Mouse (Mus musculus): ENCODE data around the gene Adgrb3. TPM values are rescaled to one million over a fixed set of nuclear protein-coding genes. Genes with fewer than 3 reads are reported as not detected.

The Adgrb3 gene
- polyA plus RNA-seq, 1 experiment: not detected

DNA sequence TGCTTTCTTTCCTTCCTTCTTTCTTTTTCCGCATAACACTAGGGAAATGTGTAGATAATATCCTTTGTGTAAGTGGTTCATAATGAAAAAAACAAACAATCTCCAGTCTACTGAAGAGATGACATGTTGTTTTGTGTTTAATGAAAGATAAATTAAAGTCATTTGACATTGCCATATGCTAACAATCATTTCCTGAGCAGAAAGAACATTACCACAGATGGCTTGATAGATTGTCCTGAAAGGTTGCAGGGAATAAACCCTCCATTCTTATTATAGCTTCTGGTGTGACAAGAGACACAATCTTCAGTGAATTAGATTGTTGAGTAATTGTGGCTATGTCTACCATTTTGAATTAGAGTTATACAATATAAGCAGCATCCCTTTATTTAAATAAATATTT lies 247.8 kb downstream of the Adgrb3 start:
- no peaks in the 10 kb centered on the region for H3K4me1 ChIP-seq (ENCODE audit: control insufficient read depth, insufficient read depth, low read length)
- 86% methylated on average over 1 of the region's 1 CpGs for WGBS
- H3K4me3 ChIP-seq (ENCODE audit: insufficient read depth, low read depth, low read length): no peak overlapping the region
- TF ChIP-seq CTCF (IDR thresholded peaks at IDR 0.05; ENCODE audit: insufficient read depth, low read depth, low read length): no peak
- no peak for TF ChIP-seq POLR2A (IDR thresholded peaks at IDR 0.05; ENCODE audit: insufficient read depth, low read depth, low read length)
- H3K27ac ChIP-seq (ENCODE audit: insufficient read depth, low read depth, low read length): no peak overlapping the region

DNA sequence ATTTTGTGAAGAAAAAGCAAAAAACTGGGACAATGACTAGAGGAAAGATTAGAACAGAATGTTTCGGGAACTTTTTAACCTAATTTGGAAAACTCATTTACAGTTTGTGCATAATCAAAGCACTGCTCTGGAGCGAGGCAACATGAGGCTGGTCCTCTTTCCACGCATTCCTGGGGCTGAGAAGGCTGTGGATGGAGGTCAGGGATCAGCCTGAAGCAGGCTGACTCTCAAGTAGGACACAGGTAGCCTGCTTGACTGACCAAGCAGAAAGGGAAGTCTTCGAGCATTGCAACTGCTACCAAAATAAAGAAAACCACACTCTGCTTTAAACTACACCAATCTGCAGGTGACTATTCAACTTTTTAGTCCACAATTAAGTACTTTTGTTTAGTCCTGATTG lies 251.7 kb downstream of the Adgrb3 start:
- Histone ChIP-seq H3K4me3 (ENCODE audit: insufficient read depth, low read depth, low read length) (no peak overlapping the region), H3K27ac (ENCODE audit: insufficient read depth, low read depth, low read length) (no peak overlapping the region), H3K4me1 (ENCODE audit: control insufficient read depth, insufficient read depth, low read length) (no peaks in the 10 kb centered on the region)
- 73% methylated on average over 4 of the region's 4 CpGs for whole genome bisulfite sequencing
- TF ChIP-seq POLR2A (IDR thresholded peaks at IDR 0.05; ENCODE audit: insufficient read depth, low read depth, low read length) (no peak), CTCF (IDR thresholded peaks at IDR 0.05; ENCODE audit: insufficient read depth, low read depth, low read length) (no peak)

- WGBS: 90% methylated on average over 6 of the region's 6 CpGs
- TF ChIP-seq CTCF (IDR thresholded peaks at IDR 0.05; ENCODE audit: insufficient read depth, low read depth, low read length): no peak
- no peak for TF ChIP-seq POLR2A (IDR thresholded peaks at IDR 0.05; ENCODE audit: insufficient read depth, low read depth, low read length)
- Histone ChIP-seq H3K27ac (ENCODE audit: insufficient read depth, low read depth, low read length) (no peak overlapping the region), H3K4me1 (ENCODE audit: control insufficient read depth, insufficient read depth, low read length) (no peaks in the 10 kb centered on the region), H3K4me3 (ENCODE audit: insufficient read depth, low read depth, low read length) (no peak overlapping the region)
Observed at GRCm38 (mm10) chr1:25576598-25576997, 252.9 kb downstream of the Adgrb3 start.

- TF ChIP-seq POLR2A (IDR thresholded peaks at IDR 0.05; ENCODE audit: insufficient read depth, low read depth, low read length) (no peak), CTCF (IDR thresholded peaks at IDR 0.05; ENCODE audit: insufficient read depth, low read depth, low read length) (no peak)
- Histone ChIP-seq H3K27ac (ENCODE audit: insufficient read depth, low read depth, low read length) (no peak overlapping the region), H3K4me3 (ENCODE audit: insufficient read depth, low read depth, low read length) (no peak overlapping the region), H3K4me1 (ENCODE audit: control insufficient read depth, insufficient read depth, low read length) (no peaks in the 10 kb centered on the region)
- 100% methylated on average over 1 of the region's 1 CpGs for WGBS
Observed at GRCm38 (mm10) chr1:25568096-25568495, 261.4 kb downstream of the Adgrb3 start.

DNA sequence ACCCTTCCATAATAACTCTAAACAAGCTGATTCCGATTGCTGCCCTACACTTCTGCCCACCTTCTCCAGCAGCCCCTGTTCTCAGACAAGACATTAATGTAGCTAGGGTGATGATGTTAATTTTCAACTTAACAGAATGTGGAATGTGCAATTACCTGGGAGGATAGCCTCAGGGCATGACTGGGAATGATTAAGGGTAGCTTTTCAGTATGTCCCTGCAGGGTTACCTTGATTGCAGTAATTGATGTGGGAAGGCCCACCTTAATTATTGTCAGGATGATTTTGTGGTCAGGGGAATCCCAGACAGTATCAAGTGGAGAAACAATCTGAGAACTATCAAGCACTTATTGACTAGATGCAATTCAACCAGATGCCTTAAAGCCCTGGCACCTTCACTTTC lies 283.4 kb downstream of the Adgrb3 start:
- 90% methylated on average over 1 of the region's 1 CpGs for WGBS

DNA sequence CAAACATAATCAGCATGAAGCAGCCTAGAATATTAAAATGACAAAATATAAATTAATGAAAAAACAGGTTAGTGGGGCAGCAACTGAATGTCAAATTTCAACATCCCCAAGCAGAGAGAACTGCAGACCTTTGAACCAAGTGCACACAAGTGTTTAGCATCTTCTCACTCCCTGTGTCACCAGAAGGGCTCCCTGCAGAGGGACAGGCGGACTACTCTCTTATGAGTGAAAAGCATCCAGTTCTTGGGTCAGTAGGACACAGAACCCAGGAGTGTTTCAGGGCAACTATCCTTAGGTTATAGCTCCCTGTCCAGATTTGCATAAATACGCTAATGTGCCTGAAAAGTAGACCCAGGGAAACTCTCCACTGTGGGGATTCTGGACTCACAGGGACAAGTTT lies 285.6 kb downstream of the Adgrb3 start:
- Histone ChIP-seq H3K27ac (ENCODE audit: insufficient read depth, low read depth, low read length) (no peak overlapping the region), H3K4me3 (ENCODE audit: insufficient read depth, low read depth, low read length) (no peak overlapping the region), H3K4me1 (ENCODE audit: control insufficient read depth, insufficient read depth, low read length) (peaks cover 2% of the 10 kb centered on the region; the same call in 1 of the 2 replicates)
- WGBS: 90% methylated on average over 2 of the region's 2 CpGs
- TF ChIP-seq POLR2A (IDR thresholded peaks at IDR 0.05; ENCODE audit: insufficient read depth, low read depth, low read length) (no peak), CTCF (IDR thresholded peaks at IDR 0.05; ENCODE audit: insufficient read depth, low read depth, low read length) (no peak)

More for the DNA sequence above, 283.4 kb downstream of the Adgrb3 start:
- no peak for TF ChIP-seq POLR2A (IDR thresholded peaks at IDR 0.05; ENCODE audit: insufficient read depth, low read depth, low read length)
- TF ChIP-seq CTCF (IDR thresholded peaks at IDR 0.05; ENCODE audit: insufficient read depth, low read depth, low read length): no peak
- Histone ChIP-seq H3K27ac (ENCODE audit: insufficient read depth, low read depth, low read length) (no peak overlapping the region), H3K4me3 (ENCODE audit: insufficient read depth, low read depth, low read length) (no peak overlapping the region), H3K4me1 (ENCODE audit: control insufficient read depth, insufficient read depth, low read length) (peaks cover 2% of the 10 kb centered on the region; the same call in 1 of the 2 replicates)

DNA sequence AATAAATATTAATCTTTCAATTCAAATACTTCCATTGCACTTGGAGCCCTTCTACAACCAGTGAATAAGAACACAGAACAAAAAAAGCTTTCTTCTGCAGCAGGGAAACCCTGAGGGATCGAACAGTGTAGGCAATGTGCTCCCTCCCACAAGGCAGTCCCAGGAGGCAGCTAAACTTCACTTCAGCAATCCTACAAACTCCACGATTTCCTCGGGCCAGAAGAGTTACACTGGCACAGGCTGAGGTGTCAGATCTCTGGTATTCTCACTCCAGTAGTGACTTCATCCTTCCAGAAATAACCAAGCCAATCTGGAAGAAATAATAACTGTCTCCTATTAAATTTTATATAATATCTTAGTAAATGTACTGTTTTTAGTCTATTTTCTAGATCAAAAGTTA lies 286.6 kb downstream of the Adgrb3 start:
- peaks cover 2% of the 10 kb centered on the region; the same call in 1 of the 2 replicates for H3K4me1 ChIP-seq (ENCODE audit: control insufficient read depth, insufficient read depth, low read length)
- no peak overlapping the region for H3K27ac ChIP-seq (ENCODE audit: insufficient read depth, low read depth, low read length)
- TF ChIP-seq CTCF (IDR thresholded peaks at IDR 0.05; ENCODE audit: insufficient read depth, low read depth, low read length) (no peak), POLR2A (IDR thresholded peaks at IDR 0.05; ENCODE audit: insufficient read depth, low read depth, low read length) (no peak)
- H3K4me3 ChIP-seq (ENCODE audit: insufficient read depth, low read depth, low read length): no peak overlapping the region
- 20% methylated on average over 3 of the region's 3 CpGs for WGBS

- 64% methylated on average over 4 of the region's 4 CpGs for WGBS
- TF ChIP-seq POLR2A (IDR thresholded peaks at IDR 0.05; ENCODE audit: insufficient read depth, low read depth, low read length): no peak
- no peak for TF ChIP-seq CTCF (IDR thresholded peaks at IDR 0.05; ENCODE audit: insufficient read depth, low read depth, low read length)
Observed at GRCm38 (mm10) chr1:25526976-25527375, 302.5 kb downstream of the Adgrb3 start.

DNA sequence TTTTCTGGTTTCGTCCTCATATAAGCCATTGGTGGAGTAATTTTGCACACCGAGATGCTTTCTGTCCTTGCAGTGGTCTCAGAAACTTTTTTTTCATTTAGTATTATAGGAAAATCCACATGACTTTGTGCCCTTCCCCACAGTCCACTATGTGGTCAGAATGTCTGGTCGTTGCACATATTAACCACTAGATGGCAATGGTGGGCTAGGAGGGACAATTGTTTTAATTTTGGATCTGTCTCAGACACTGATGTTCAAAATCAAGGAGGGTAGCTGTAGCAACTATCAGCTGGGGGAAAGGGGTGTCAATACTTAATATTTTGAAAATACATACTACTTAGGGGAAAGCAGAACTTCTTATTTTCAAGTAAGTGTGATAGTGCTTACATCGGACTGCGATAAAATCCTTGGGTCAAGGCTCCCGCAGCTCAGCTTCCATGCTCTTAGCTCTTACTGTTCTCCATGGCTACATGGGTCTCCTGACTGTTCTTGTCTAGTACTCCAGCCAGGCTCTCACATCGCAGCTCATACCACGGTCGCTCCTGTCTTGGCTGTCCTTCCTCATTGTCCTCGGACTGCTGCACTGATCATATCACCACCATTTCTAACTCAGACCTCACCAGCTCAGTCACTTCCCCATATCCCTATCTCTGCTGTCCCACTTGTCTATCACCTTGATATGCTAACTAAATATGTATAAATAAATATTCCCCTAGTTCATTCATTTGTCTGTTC lies 319.0 kb downstream of the Adgrb3 start:
- 73% methylated on average over 10 of the region's 10 CpGs for WGBS
- TF ChIP-seq POLR2A (IDR thresholded peaks at IDR 0.05; ENCODE audit: insufficient read depth, low read depth, low read length) (no peak), CTCF (IDR thresholded peaks at IDR 0.05; ENCODE audit: insufficient read depth, low read depth, low read length) (no peak)
- H3K27ac ChIP-seq (ENCODE audit: insufficient read depth, low read depth, low read length): no peak overlapping the region

More at GRCm38 (mm10) chr1:25526976-25527375, 302.5 kb downstream of the Adgrb3 start:
- H3K4me3 ChIP-seq (ENCODE audit: insufficient read depth, low read depth, low read length): no peak overlapping the region
- no peaks in the 10 kb centered on the region for H3K4me1 ChIP-seq (ENCODE audit: control insufficient read depth, insufficient read depth, low read length)
- H3K27ac ChIP-seq (ENCODE audit: insufficient read depth, low read depth, low read length): no peak overlapping the region

More for the DNA sequence above, 319.0 kb downstream of the Adgrb3 start:
- H3K4me3 ChIP-seq (ENCODE audit: insufficient read depth, low read depth, low read length): no peak overlapping the region
- H3K4me1 ChIP-seq (ENCODE audit: control insufficient read depth, insufficient read depth, low read length): 0 out of 2 replicates have a peak, but pooled peaks cover 2% of the 10 kb centered on the region

Data from olfactory bulb, adult 2 months (tissue).